In the genomic region with DNA sequence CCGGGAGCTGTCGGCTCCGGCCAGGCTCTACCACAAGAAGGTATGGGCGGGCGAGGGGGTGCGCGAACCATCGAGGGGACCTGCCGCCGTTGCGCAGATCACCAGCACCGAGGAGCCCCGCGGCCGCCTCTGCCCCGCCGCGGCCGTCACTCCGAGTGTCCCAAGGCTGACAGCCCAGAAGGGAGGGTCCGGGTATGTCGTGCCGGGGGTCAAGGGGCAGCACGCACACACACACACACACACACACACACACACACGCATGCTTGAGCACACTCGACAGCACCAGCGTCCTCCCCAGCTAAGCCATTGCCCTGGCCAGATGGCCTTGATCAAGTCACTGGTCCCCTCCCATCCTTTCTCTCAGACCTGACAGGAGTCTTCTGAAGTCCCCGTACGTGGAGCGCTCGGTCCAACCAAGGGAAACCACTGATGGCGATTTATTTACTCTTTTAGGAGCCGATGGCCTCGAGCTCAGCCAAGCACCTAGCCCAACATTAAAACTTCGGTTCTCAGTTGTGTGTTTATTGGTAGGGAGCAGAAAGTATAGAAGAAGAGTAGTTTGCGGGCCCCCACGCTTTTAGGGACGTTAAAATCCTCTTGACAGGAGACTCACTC, we compare ENCODE assay signal across 8 mouse cellular contexts. TPM values are rescaled to one million over a fixed set of nuclear protein-coding genes. Genes with fewer than 3 reads are reported as not detected.
A peak's percentile ranks its signal among the peaks of the same experiment; 100 is the strongest.
DNase-seq lines count a peak whose midpoint lies in the region; ATAC-seq and TF ChIP-seq lines count a peak whose summit lies in the region.

No protein-coding gene starts in this region.

- peaks cover 46% of the 10 kb centered on the region for H3K79me2 ChIP-seq in C2C12 (ENCODE audit: control insufficient read depth, insufficient read depth)

- peaks cover 32% of the 10 kb centered on the region for H3K79me3 ChIP-seq in C2C12 (ENCODE audit: low read depth)

- peaks cover 34% of the 10 kb centered on the region for H3K36me3 ChIP-seq in C2C12 (ENCODE audit: control insufficient read depth, insufficient read depth)
- peaks cover 36% of the 10 kb centered on the region for H3K36me3 ChIP-seq in forebrain, embryonic 14.5 days (ENCODE audit: control insufficient read depth, insufficient read depth, low read length)
- peaks cover 48% of the 10 kb centered on the region for H3K36me3 ChIP-seq in liver, embryonic 15.5 days (replicated peaks)

- H3K4me3 ChIP-seq in C2C12 (ENCODE audit: insufficient read depth, poor library complexity, severe bottlenecking), result peak overlapping the region; percentile 96
- peak overlapping the region; percentile 99 for H3K4me3 ChIP-seq in forebrain, embryonic 14.5 days (ENCODE audit: low read depth, low read length)
- peak overlapping the region; percentile 95 for H3K4me3 ChIP-seq in liver, embryonic 15.5 days (replicated peaks)

- no peak for DNase-seq in frontal cortex, postnatal 10 days (ENCODE audit: low spot score in 2 of 2)
- peak; percentile 10 for DNase-seq in forebrain, embryonic 14.5 days (ENCODE audit: low spot score)
- peak; percentile 9 for DNase-seq in yolk sac, embryonic 10.5 days (ENCODE audit: low spot score)
- no peak for DNase-seq in spleen, postnatal 4 days (ENCODE audit: low spot score in 2 of 2)
- no peak for DNase-seq in thymus, postnatal 14 days

- H3K4me2 ChIP-seq in forebrain, embryonic 14.5 days (ENCODE audit: low read length), result peak overlapping the region; percentile 90
- peak overlapping the region; percentile 92 for H3K4me2 ChIP-seq in liver, embryonic 15.5 days

- 0 out of 2 replicates have a peak, but pooled peaks have one; percentile 4 for ATAC-seq in frontal cortex, adult (ENCODE audit: low TSS enrichment)
- peak; percentile 56; the same call in 1 of the 2 replicates for ATAC-seq in forebrain, embryonic 14.5 days
- peak; percentile 26 for ATAC-seq in liver, embryonic 15.5 days (ENCODE audit: insufficient read depth)

- 2% methylated on average over 38 of the region's 38 CpGs for WGBS in forebrain, embryonic 14.5 days
- 1% methylated on average over 38 of the region's 38 CpGs for WGBS in liver, embryonic 15.5 days (ENCODE audit: insufficient replicate concordance)

- H3K9me3 ChIP-seq in forebrain, embryonic 14.5 days (replicated peaks; ENCODE audit: control insufficient read depth, low read length), result no peaks in the 10 kb centered on the region
- no peaks in the 10 kb centered on the region for H3K9me3 ChIP-seq in liver, embryonic 15.5 days (replicated peaks)

- no peak for TF ChIP-seq CTCF in C2C12 (IDR thresholded peaks at IDR 0.05; ENCODE audit: control insufficient read depth, insufficient read depth, insufficient read length)

- peak overlapping the region; percentile 93 for H3K9ac ChIP-seq in forebrain, embryonic 14.5 days (ENCODE audit: low read length)
- H3K9ac ChIP-seq in liver, embryonic 15.5 days, result peak overlapping the region; percentile 81

- peak overlapping the region; percentile 72 for H3ac ChIP-seq in C2C12 (ENCODE audit: control insufficient read depth, insufficient read length, low read depth)

- H3K27ac ChIP-seq in forebrain, embryonic 14.5 days (ENCODE audit: low read depth, low read length), result no peak overlapping the region
- H3K27ac ChIP-seq in liver, embryonic 15.5 days (replicated peaks), result peak overlapping the region; percentile 91

- no peaks in the 10 kb centered on the region for H3K27me3 ChIP-seq in C2C12 (ENCODE audit: control insufficient read depth, insufficient read depth, insufficient read length)
- H3K27me3 ChIP-seq in forebrain, embryonic 14.5 days (replicated peaks; ENCODE audit: control insufficient read depth, insufficient read depth, low read length), result no peaks in the 10 kb centered on the region
- no peaks in the 10 kb centered on the region for H3K27me3 ChIP-seq in liver, embryonic 15.5 days

- peaks cover 17% of the 10 kb centered on the region for H3K4me1 ChIP-seq in forebrain, embryonic 14.5 days (ENCODE audit: control insufficient read depth, insufficient read depth, low read length)
- peaks cover 43% of the 10 kb centered on the region for H3K4me1 ChIP-seq in liver, embryonic 15.5 days (replicated peaks)

TF ChIP-seq in C2C12, 6 proteins besides CTCF, POLR2A, EP300 and RAD21:
- TF ChIP-seq MYOG (IDR thresholded peaks at IDR 0.05; ENCODE audit: control insufficient read depth, extremely low read depth, insufficient read length) (no peak), MYOD1 (IDR thresholded peaks at IDR 0.05; ENCODE audit: control insufficient read depth, insufficient read length, low read depth) (no peak), FOSL1 (IDR thresholded peaks at IDR 0.05; ENCODE audit: insufficient read depth, low read length, poor library complexity, severe bottlenecking) (no peak), USF1 (IDR thresholded peaks at IDR 0.05; ENCODE audit: low read depth) (no peak), CEBPB (IDR thresholded peaks at IDR 0.05; ENCODE audit: low read depth) (no peak)

RNA-seq across cellular contexts. Expression of gene Iscu, which starts 0.5 kb away (rescaled TPM):
- 119 TPM for polyA plus RNA-seq in C2C12 (2012; fragmentation: generic; extraction: Trizol)
- polyA plus RNA-seq in forebrain, embryonic 14.5 days (2014; fragmentation: Nextera tagmentation; extraction: Ambion mirVana), result 101 TPM in 2 replicates
- polyA plus RNA-seq in liver, embryonic 15.5 days (2015; fragmentation: Nextera tagmentation; extraction: Ambion mirVana), result 79.1 and 85.3 TPM in 2 replicates

RNA-seq across cellular contexts. Expression of gene Sart3, which starts 0.7 kb away (rescaled TPM):
- 53.4 TPM for polyA plus RNA-seq in C2C12 (2012; fragmentation: generic; extraction: Trizol)
- polyA plus RNA-seq in forebrain, embryonic 14.5 days (2014; fragmentation: Nextera tagmentation; extraction: Ambion mirVana), result 27.3 and 38.8 TPM in 2 replicates
- 17.5 and 20.7 TPM in 2 replicates for polyA plus RNA-seq in liver, embryonic 15.5 days (2015; fragmentation: Nextera tagmentation; extraction: Ambion mirVana)

RNA-seq across cellular contexts. Expression of gene Tmem119, which starts 27.3 kb away (rescaled TPM):
- polyA plus RNA-seq in C2C12 (2012; fragmentation: generic; extraction: Trizol), result 127 TPM
- 3.3 and 4.0 TPM in 2 replicates for polyA plus RNA-seq in forebrain, embryonic 14.5 days (2014; fragmentation: Nextera tagmentation; extraction: Ambion mirVana)
- 4.0 and 4.2 TPM in 2 replicates for polyA plus RNA-seq in liver, embryonic 15.5 days (2015; fragmentation: Nextera tagmentation; extraction: Ambion mirVana)

RNA-seq across cellular contexts. Expression of gene Ficd, which starts 37.4 kb away (rescaled TPM):
- polyA plus RNA-seq in C2C12 (2012; fragmentation: generic; extraction: Trizol), result 2.6 TPM
- polyA plus RNA-seq in forebrain, embryonic 14.5 days (2014; fragmentation: Nextera tagmentation; extraction: Ambion mirVana), result 5.0 and 5.8 TPM in 2 replicates
- polyA plus RNA-seq in liver, embryonic 15.5 days (2015; fragmentation: Nextera tagmentation; extraction: Ambion mirVana), result 2.6 and 2.8 TPM in 2 replicates

RNA-seq across cellular contexts. Expression of gene 1700069L16Rik, which starts 48.4 kb away (rescaled TPM):
- polyA plus RNA-seq in C2C12 (2012; fragmentation: generic; extraction: Trizol), result not detected
- polyA plus RNA-seq in forebrain, embryonic 14.5 days (2014; fragmentation: Nextera tagmentation; extraction: Ambion mirVana), result not detected in 2 replicates
- polyA plus RNA-seq in liver, embryonic 15.5 days (2015; fragmentation: Nextera tagmentation; extraction: Ambion mirVana), result not detected in 2 replicates

Comparison
In these comparisons a context has a peak if more than half of its experiments do, and no peak if none do; other contexts are left out.
1. ATAC-seq: peak in every context shown above with its lines; median percentile 56 in forebrain, embryonic 14.5 days; 26 in liver, embryonic 15.5 days; 4 in frontal cortex, adult.
2. DNase-seq: peak in forebrain, embryonic 14.5 days (single experiment) and yolk sac, embryonic 10.5 days (single experiment); none in frontal cortex, postnatal 10 days (0 of 2), spleen, postnatal 4 days (0 of 2) and thymus, postnatal 14 days (single experiment).
3. RNA of gene Tmem119, which starts 27.3 kb away (polyA plus RNA-seq): 127 TPM in C2C12 (single experiment); 4.0 to 4.2 TPM in liver, embryonic 15.5 days and 3.3 to 4.0 TPM in forebrain, embryonic 14.5 days; every median in the first group is over 10 times any median in the second.
4. Peak in every context shown above with its lines, with median percentiles within 50 percentile points of each other: H3K4me3 ChIP-seq.